Mouse (Mus musculus) lung, embryonic 14.5 days (tissue): ENCODE measurements at regions not wholly inside any gene's neighbourhood (a gene's known extent, or its start where the extent isn't known, plus 50 kb on each side); places are given as distances from the start of the nearest gene placed in this dataset.
"Not testable (repeated sequence)": the region's sequence is repeated elsewhere in the genome, so short reads cannot be mapped to it uniquely, and the experiment has no call there.

Source experiments
- ATAC-seq: fragments of 200-750 bp; cut with Nextera tagmentation; 2 replicates; pipeline ENCODE4 v1.8.0; 2017; ENCODE audit warnings: mild to moderate bottlenecking, moderate TSS enrichment, moderate library complexity; ENCODE audit not compliant: insufficient read depth
- DNase-seq: peaks from one replicate; pipeline ENCODE4 v3.0.0-alpha.2; 2015
- H3K27ac ChIP-seq: fragments of 300-500 bp; sonication (generic); 2 replicates; pipeline ENCODE4 v1.5.1; 2014; ENCODE audit warnings: low read depth, mild to moderate bottlenecking, moderate library complexity
- H3K27me3 ChIP-seq: fragments of 300-500 bp; sonication (generic); 2 replicates; pipeline ENCODE4 v1.6.1; 2014; ENCODE audit warnings: low read length, control low read depth; ENCODE audit not compliant: insufficient read depth
- H3K36me3 ChIP-seq: fragments of 300-500 bp; sonication (generic); 2 replicates; pipeline ENCODE4 v1.6.1; 2014; ENCODE audit warnings: control low read depth; ENCODE audit not compliant: insufficient read depth
- H3K4me1 ChIP-seq: fragments of 300-500 bp; sonication (generic); 2 replicates; pipeline ENCODE4 v1.6.1; 2014; ENCODE audit warnings: antibody characterized with exemption, control low read depth; ENCODE audit not compliant: insufficient read depth
- H3K4me2 ChIP-seq: fragments of 300-500 bp; sonication (generic); 2 replicates; pipeline ENCODE4 v1.6.1; 2014; ENCODE audit warnings: mild to moderate bottlenecking
- H3K4me3 ChIP-seq: fragments of 300-500 bp; sonication (generic); 2 replicates; pipeline ENCODE4 v1.5.1; 2014; ENCODE audit warnings: low read depth, low read length
- H3K9ac ChIP-seq: fragments of 300-500 bp; sonication (generic); 2 replicates; pipeline ENCODE4 v1.6.1; 2014
- H3K9me3 ChIP-seq: fragments of 300-500 bp; sonication (generic); 2 replicates; pipeline ENCODE4 v1.6.1; 2016; ENCODE audit warnings: low read depth, low read length, control low read depth
- CTCF ChIP-seq: IDR thresholded peaks from 2 replicates; pipeline ENCODE4 v1.5.1; 2016; ENCODE audit warnings: antibody characterized with exemption, low read depth
- WGBS: fragments of 180-500 bp; shearing (Covaris S2); extraction: QIAGEN DNeasy Blood & Tissue Kit; methylation state at CpG from one replicate; pipeline ENCODE4 v1.1.7; 2014; 5-methylcytosine and 5-hydroxymethylcytosine counted together

DNA sequence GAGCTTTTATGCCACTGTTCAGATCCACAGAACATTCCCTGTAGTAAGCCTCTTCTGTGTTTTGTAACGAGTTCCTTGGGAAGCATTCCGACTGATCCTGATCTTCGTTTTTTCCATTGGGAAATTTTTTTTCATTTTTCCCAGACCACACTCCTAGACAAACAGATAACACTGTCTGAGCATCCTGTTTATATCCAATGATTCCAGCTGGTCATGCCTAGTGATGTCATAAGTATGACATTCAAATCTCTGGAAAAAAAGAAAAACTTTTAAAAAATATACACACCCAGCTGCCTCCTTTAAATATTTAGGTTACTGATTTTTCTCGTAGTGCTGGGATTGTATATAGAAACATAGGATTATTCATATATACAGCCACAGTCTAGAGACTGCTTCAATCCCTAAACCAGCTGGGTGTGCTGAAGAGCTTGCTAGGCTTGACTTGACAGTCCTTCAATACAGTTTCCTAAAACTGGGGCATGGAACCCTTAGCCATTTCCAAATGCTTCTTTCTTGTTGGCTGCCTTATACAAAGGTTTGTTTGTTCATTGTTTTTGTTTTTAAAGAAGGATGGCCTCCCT is 116.0 kb upstream of the Ghr start:
- peak; percentile 85 for ATAC-seq
- H3K36me3 ChIP-seq: no peaks in the 10 kb centered on the region
- H3K4me1 ChIP-seq: no peaks in the 10 kb centered on the region
- 0 out of 2 replicates have a peak, but pooled peaks have one; percentile 8 for TF ChIP-seq CTCF
- H3K9ac ChIP-seq: no peak overlapping the region
- 39% methylated on average over 4 of the region's 4 CpGs for WGBS
- H3K4me2 ChIP-seq: no peak overlapping the region
- H3K27me3 ChIP-seq: no peaks in the 10 kb centered on the region
- H3K4me3 ChIP-seq: no peak overlapping the region
- H3K27ac ChIP-seq: no peak overlapping the region
- no peaks in the 10 kb centered on the region for H3K9me3 ChIP-seq
- peak; percentile 52 for DNase-seq

DNA sequence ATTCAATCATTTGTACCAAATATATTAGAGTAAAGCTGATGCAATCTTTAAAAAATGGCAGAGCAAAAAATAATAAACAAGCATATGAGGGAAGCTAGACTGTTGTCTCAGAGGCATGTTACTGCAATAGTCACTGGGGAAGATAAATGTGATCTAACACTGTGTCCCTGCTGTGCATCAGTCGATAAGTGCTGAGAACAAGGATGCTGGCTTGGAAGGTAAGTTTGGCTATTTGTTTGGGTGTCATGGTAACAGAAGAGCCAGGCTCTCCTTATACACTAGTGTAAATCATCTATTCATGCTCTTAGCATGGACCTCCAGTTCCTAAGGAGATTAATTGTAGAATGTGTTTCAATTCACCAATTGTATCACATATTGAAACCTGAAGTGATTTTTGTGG is 102.0 kb upstream of the Ghr start:
- H3K27me3 ChIP-seq: no peaks in the 10 kb centered on the region
- ATAC-seq (no peak), DNase-seq (no peak)
- H3K9ac ChIP-seq: no peak overlapping the region
- H3K9me3 ChIP-seq: no peaks in the 10 kb centered on the region
- no peak for TF ChIP-seq CTCF
- H3K4me2 ChIP-seq: no peak overlapping the region
- no peaks in the 10 kb centered on the region for H3K4me1 ChIP-seq
- H3K4me3 ChIP-seq: no peak overlapping the region
- no peaks in the 10 kb centered on the region for H3K36me3 ChIP-seq
- H3K27ac ChIP-seq: no peak overlapping the region
- 68% methylated on average over 1 of the region's 1 CpGs for WGBS

DNA sequence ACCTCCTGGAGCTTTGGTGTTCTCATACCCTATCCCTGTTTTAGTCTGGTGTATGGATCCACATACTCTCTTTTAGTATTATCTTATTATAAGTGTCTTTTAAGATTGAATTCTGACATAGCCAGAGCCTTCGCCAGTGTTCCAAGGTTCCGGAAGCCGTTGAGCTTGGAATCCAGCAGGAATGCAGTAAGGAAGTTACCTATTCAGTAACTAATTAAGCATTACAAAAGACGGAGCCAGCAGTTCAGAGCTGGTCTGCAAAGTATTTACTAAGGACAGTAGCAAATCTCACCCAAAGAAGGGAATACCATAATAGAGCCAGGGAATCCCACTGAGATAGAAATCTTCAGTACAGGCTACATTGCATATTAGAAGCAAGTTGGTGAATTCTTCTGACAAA is 93.7 kb upstream of the Ghr start:
- ATAC-seq, H3K27ac ChIP-seq, H3K4me3 ChIP-seq, H3K4me2 ChIP-seq, H3K36me3 ChIP-seq, H3K9ac ChIP-seq, DNase-seq, H3K9me3 ChIP-seq, H3K27me3 ChIP-seq, H3K4me1 ChIP-seq: not testable (repeated sequence)
- WGBS: 52% methylated on average over 4 of the region's 4 CpGs

DNA sequence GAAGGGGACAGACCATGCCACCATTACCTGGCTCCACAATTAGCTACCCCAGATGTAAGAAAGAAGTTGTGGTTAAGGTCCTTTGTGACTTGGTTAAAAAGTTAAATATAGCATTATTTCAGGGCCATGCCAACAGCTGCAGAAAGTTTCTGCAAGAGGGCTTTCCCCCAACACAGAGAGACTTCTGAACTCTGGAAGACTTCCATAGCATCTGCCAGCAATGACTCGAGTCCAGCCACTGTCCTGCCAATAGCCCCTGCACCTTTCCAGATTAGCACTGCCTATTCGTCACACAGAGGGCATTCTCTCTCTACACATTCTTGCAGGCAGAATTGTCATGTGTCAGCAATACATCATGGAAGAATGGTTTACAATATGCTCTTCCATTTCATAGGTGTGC is 89.3 kb upstream of the Ghr start:
- Histone ChIP-seq H3K27me3 (no peaks in the 10 kb centered on the region), H3K4me1 (no peaks in the 10 kb centered on the region), H3K27ac (no peak overlapping the region), H3K9me3 (no peaks in the 10 kb centered on the region), H3K4me2 (no peak overlapping the region), H3K9ac (no peak overlapping the region), H3K4me3 (no peak overlapping the region), H3K36me3 (no peaks in the 10 kb centered on the region)
- ATAC-seq (no peak), DNase-seq (no peak)
- 75% methylated on average over 2 of the region's 2 CpGs for WGBS
- TF ChIP-seq CTCF: no peak

DNA sequence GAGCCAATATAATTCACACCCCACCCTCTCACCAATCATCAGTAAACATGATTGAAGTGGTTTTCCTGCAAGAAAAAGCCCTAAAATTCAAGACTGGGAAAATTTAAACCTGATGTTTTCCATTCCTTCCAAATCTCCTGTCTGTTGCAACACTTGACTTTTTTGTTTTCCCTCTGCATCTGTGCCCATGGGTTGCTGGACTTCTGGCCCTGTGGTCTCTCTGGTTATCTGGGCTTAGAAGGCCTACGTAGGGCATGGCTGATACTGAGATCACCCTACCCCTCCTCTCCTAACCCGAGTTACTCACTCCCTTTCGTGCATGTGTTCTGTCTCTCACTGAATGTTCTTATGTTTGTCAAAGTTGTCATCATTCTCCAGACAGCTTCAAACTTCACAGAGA is 87.9 kb upstream of the Ghr start:
- H3K4me1 ChIP-seq: no peaks in the 10 kb centered on the region
- H3K27ac ChIP-seq: no peak overlapping the region
- H3K9me3 ChIP-seq: no peaks in the 10 kb centered on the region
- H3K27me3 ChIP-seq: no peaks in the 10 kb centered on the region
- WGBS: 48% methylated on average over 3 of the region's 3 CpGs
- no peak overlapping the region for H3K9ac ChIP-seq
- no peak for ATAC-seq
- DNase-seq: no peak
- no peak for TF ChIP-seq CTCF
- no peak overlapping the region for H3K4me3 ChIP-seq
- H3K36me3 ChIP-seq: no peaks in the 10 kb centered on the region
- H3K4me2 ChIP-seq: no peak overlapping the region

DNA sequence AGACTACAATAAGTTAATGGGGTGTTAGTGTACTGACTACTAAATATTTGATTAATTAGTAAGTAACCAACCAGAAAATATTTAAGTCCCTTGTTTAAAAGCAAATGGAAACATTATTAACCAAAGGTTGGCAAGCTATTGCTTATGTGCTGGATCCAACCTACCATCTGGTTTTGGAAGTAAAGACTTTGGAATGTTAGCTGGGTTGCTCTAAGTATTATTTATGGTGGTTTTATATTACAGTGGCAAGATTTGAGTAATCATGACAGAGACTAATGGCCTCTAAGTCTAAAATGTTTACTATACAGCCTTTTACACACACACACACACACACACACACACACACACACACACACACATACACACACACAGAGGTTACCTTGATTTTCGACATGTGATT is 86.1 kb upstream of the Ghr start:
- H3K4me3 ChIP-seq: no peak overlapping the region

DNA sequence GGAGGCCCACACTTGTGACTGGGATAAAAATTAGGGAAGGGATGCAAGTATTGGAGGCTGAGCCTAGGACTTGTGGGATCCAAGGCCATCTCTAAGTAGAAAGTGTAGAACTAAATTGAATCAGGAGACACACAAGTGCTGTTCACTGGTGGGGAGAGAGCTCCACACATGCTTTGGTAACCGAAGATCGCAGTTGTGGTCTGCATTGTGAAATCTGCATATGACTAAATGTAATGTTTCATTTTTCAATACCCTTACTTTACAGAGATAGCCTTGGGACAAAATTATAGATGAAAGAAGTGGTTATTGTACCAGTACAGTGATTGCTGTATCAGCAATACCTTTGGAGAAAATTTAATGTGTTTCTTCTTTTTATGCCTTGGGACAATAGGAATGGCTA is 85.6 kb upstream of the Ghr start:
- H3K27ac ChIP-seq: no peak overlapping the region
- no peak for TF ChIP-seq CTCF
- WGBS: 94% methylated on average over 2 of the region's 2 CpGs
- no peak for ATAC-seq
- no peak overlapping the region for H3K4me2 ChIP-seq
- no peak for DNase-seq
- no peaks in the 10 kb centered on the region for H3K4me1 ChIP-seq
- no peaks in the 10 kb centered on the region for H3K9me3 ChIP-seq
- H3K36me3 ChIP-seq: no peaks in the 10 kb centered on the region
- H3K9ac ChIP-seq: no peak overlapping the region
- no peaks in the 10 kb centered on the region for H3K27me3 ChIP-seq
- H3K4me3 ChIP-seq: no peak overlapping the region

More for the DNA sequence above, 86.1 kb upstream of the Ghr start:
- 76% methylated on average over 1 of the region's 1 CpGs for WGBS
- TF ChIP-seq CTCF: no peak
- Histone ChIP-seq H3K4me1 (no peaks in the 10 kb centered on the region), H3K27me3 (no peaks in the 10 kb centered on the region), H3K9ac (no peak overlapping the region), H3K27ac (no peak overlapping the region), H3K36me3 (no peaks in the 10 kb centered on the region), H3K9me3 (no peaks in the 10 kb centered on the region), H3K4me2 (no peak overlapping the region)
- no peak for ATAC-seq
- no peak for DNase-seq

DNA sequence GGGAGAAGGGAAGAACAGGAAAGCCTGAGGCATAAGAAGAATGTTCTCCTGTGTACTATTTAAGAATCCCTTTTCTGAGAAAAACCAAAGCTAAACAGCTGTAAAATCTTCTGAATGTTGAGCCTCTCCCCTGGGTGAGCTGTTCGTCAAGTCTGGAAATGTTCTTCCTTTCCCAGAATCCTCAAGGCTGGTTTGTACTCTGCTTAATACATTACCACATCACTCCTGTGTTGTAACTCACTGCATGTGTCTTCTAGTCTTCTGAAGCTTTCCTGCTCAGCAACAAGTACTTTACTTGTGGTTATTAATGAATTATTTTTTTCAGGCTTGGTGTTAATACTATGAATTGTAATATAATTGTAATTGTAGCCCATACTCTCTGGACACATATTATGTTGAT is 65.4 kb upstream of the Ghr start:
- no peaks in the 10 kb centered on the region for H3K36me3 ChIP-seq
- ATAC-seq (no peak), DNase-seq (no peak)
- H3K4me1 ChIP-seq: no peaks in the 10 kb centered on the region
- H3K27me3 ChIP-seq: no peaks in the 10 kb centered on the region
- 74% methylated on average over 1 of the region's 1 CpGs for WGBS
- H3K9me3 ChIP-seq: no peaks in the 10 kb centered on the region
- TF ChIP-seq CTCF: no peak
- H3K4me2 ChIP-seq: no peak overlapping the region
- no peak overlapping the region for H3K27ac ChIP-seq
- no peak overlapping the region for H3K9ac ChIP-seq
- H3K4me3 ChIP-seq: no peak overlapping the region
